Mouse (Mus musculus): ENCODE data around the gene Hscb.

Gene Hscb

GRCm38 (mm10) chr5:110831036-110831720, 8.4 kb downstream of the Hscb start:
- no peak for DNase-seq (ENCODE audit: low spot score in 2 of 2)

- DNase-seq (ENCODE audit: low spot score in 2 of 2): no peak
Observed at GRCm38 (mm10) chr5:110827576-110827975, 12.0 kb downstream of the Hscb start.

GRCm38 (mm10) chr5:110826781-110827495, 12.6 kb downstream of the Hscb start:
- DNase-seq (ENCODE audit: low spot score in 2 of 2): no peak

- no peak for DNase-seq (ENCODE audit: low spot score in 2 of 2)
Observed at GRCm38 (mm10) chr5:110824421-110824820, 15.2 kb downstream of the Hscb start.

- peak; percentile 100 for DNase-seq (ENCODE audit: low spot score in 2 of 2)
Observed at GRCm38 (mm10) chr5:110809667-110810325, 29.8 kb downstream of the Hscb start, which contains the start of gene Ulk1. Gene Ulk1, minus strand, starts transcription at chr5:110810097.

GRCm38 (mm10) chr5:110808821-110809666, 30.5 kb downstream of the Hscb start:
- DNase-seq (ENCODE audit: low spot score in 2 of 2): peak; percentile 37 to 78

DNA sequence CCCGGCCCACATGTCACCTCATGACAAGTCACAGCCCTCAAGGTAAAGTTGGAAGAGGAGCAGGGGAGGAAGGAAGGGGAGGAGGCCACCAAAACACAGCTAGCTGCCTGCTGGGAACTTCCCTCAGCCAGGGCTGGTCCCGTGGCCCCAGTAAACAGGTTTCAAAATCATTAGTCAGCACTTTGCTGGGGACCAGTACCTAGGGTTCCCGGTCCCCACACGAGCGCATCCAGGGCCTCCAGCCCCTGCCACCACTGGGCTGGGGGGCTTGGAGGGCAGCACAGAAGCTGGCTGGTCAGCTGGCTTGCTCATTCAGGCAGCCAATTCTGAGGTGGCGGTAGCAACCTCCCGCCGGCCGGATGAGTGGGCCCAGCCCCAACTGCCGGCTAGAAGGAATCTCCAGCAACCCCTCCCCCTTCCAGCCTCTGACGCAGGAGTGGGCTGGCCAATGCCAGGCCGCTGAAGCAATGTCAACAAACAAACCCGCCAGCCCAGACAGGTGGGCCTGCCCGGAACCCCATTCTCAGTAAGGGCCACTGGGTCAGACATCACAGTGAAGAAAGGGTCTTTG, 31.4 kb downstream of the Hscb start:
- DNase-seq (ENCODE audit: low spot score in 2 of 2): peak; percentile 85 to 89

- DNase-seq (ENCODE audit: low spot score in 2 of 2): no peak
Observed at GRCm38 (mm10) chr5:110807453-110807852, 32.1 kb downstream of the Hscb start.

DNA sequence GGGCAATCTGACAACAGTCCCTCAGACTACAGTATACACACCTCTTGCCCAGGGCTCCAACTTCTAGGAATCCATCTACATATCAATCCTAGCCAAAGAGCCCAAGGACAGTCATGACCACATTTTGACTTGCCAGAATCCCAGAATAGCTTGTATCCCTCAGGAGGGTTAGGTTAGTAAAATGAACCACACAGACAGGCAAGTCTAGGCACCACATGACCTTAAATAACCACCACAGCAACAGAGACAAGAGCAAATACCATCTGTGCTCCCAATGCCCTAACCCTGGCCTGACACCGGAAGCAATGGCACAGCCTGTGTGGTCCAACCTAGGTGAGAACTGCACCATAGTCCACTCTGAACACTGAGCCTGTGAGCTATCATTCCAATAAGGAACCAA, 32.9 kb downstream of the Hscb start:
- DNase-seq (ENCODE audit: low spot score in 2 of 2): peak in 1 of 2 experiments; percentile 11

GRCm38 (mm10) chr5:110806154-110806553, 33.4 kb downstream of the Hscb start:
- DNase-seq (ENCODE audit: low spot score in 2 of 2): no peak

DNA sequence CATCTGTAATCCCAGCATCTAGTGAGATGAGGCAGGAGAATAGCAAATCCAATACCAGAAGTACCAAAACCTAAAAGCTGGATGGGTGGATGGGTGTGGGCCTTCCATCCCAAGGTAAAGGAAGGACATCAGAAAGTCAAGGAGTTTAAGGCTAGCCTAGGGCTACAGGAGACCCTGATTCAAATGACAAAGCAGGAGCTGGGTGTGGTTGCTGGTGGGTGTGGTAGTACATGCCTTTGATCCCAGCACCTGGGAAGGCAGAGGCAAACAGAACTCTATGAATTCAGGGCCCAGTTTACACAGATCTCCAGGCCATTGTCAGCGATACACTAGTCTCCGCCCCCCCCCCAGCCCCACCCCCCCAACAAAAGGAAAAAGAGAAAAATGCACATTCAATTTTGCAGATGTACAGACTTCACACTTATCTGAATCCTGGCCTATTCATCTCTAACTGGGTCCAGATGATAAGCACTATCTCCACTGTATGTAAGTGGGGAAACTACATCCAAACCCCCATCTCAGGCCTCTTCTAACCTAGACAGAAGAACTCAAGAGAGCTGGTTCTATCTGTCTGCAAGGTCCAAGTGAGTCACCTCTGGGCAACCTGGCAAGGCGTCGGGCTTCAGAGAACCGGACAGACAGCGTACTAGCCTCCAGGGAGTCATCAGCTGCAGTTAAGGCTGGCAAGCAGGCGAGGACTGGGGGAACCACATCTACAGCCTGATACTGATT, 35.4 kb downstream of the Hscb start:
- DNase-seq (ENCODE audit: low spot score in 2 of 2): peak in 1 of 2 experiments; percentile 11

GRCm38 (mm10) chr5:110802809-110803208, 36.8 kb downstream of the Hscb start:
- DNase-seq (ENCODE audit: low spot score in 2 of 2): no peak

DNA sequence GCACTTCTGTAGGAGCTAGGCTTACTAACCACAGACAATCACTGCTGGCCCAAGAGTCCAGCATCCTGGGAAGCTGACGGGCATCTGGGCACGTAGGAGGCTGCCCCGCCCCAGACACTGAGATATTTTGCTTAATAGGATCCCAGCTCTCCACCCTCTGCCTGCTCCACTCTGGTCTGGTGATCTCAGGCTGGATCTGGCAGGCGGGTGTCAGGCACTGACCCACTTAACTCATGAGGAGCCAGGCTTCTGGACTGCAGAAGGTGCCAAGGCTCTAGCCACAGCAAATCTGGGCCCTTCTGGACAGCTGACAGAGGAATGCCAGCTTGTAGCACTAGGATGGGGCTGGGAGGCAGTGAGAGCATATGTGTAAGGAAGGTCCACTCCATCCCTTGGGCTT, 37.4 kb downstream of the Hscb start:
- peak in 1 of 2 experiments; percentile 11 for DNase-seq (ENCODE audit: low spot score in 2 of 2)

DNA sequence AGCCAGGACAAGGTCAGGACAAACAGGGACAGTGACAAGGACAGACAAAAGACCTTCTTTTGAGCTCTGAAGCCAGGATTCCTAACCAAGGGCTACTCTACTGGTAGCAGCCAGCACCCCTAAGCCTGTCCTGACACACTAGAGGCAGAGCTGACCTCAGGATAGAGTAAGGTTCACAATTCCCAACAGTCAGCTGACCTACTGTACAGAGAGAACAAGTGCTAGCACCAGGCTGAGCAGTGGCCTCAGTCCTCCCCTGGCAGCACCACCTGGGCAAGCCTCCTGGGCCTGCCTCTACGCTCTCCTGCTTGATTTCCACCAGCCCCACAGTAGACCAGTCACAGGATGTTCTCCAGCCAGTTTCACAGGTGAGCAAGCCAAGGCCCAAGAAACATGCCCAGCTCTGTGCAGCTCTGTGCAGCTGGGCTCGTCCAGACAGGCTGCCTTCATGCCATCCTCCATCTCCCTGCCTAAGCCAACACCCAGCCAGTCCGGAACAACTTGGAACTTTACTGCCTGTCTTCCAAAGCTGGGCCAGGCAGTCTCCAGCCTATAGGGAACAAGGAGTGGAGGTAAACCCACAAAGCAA, 38.4 kb downstream of the Hscb start:
- DNase-seq (ENCODE audit: low spot score in 2 of 2): peak in 1 of 2 experiments; percentile 11

DNA sequence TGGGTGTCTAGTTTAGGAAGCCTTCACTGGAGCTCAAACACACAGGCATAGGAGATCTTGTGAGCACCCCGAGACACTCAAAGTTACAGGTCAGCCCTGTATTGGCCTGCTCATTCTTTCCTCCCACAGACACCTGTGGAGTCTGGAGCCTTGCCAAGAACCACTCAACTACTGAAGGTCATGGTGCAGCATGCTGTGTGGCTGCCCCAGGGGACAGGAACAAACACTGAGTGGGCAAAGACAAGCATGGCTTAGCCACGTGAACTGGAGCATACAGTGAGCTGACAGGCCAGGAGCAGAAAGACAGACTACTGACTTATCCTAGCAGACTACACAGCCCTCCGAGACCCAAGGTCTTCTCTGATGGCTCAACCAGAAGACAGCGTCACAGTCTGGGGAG, 41.9 kb downstream of the Hscb start:
- no peak for DNase-seq (ENCODE audit: low spot score in 2 of 2)

DNA sequence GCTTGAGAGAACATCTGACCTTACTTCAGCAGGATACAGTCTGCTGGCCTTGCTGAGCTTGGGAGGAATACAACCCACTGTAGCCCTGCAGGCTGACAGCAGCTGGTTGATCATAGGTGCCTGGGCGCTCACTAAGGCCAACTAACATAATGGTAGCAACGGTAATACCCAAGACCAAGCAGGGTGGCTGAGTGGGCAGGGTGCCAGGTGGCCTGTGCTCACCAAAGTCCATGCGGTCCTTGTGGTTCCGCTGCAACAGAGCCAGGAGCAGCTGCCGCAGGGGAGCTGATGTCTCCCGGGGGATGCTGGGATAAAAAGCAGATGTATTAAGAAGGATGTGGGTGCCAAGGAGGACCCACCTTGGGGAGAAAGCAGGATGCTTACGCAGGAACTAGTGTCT, 45.2 kb downstream of the Hscb start:
- DNase-seq (ENCODE audit: low spot score in 2 of 2): no peak

DNA sequence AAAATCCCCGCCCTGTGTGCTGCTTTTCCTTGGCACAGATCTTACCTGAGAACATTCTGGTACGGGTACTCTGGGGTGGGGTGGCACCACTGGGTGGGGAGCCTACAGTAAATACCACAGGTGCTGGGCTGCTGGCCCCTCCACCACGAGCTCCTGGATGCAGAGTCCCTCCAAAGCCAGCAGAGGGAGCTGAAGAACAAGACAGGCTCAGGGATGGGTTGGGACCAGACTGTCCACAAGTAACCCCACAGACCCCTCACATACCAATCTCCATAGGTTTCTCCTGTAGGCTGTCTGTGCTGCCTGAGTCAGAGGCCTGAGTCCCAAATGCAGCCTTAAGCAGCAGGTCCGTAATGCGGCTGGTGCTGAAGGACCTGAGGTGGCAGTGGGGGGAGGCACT, 50.9 kb downstream of the Hscb start:
- DNase-seq (ENCODE audit: low spot score in 2 of 2): no peak

- no peak for DNase-seq (ENCODE audit: low spot score in 2 of 2)
Observed at GRCm38 (mm10) chr5:110786081-110786835, 53.3 kb downstream of the Hscb start.

DNA sequence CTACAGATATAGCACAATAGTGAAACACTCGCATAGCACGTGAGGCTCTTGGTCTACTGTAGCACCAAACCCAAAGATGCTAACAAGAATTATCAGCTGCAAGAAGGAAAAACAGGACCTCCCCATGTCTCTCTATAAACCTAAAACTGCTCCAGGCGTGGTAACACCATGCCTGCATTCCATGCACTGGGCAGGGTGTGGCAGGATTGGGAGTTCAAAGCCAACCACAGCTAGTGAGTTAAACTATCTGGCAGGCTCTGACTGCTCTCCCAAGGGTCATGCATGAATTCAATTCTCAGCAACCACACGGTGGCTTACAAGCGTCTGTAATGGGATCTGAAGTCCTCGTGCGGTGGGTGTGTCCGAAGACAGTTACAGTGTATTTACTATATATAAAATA, 56.4 kb downstream of the Hscb start:
- DNase-seq (ENCODE audit: low spot score in 2 of 2): no peak
